Mouse (Mus musculus): Measurements from ENCODE around the gene Apon.
"Not testable (repeated sequence)": the region's sequence is repeated elsewhere in the genome, so short reads cannot be mapped to it uniquely, and the experiment has no call there.

DNA sequence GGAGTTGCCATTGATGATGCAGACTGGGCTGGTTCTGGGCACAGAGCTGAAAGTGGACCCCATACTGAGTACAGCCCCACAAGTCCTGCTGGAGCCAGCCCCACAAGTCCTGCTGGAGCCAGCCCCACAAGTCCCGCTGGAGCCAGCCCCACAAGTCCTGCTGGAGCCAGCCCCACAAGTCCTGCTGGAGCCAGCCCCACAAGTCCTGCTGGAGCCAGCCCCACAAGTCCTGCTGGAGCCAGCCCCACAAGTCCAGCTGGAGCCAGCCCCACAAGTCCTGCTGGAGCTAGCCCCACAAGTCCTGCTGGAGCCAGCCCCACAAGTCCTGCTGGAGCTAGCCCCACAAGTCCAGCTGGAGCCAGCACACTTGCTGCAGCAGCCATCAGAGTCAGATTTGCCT is 36.7 kb downstream of the Apon start:
- not testable (repeated sequence) for TF ChIP-seq CTCF (IDR thresholded peaks at IDR 0.05; ENCODE audit: control insufficient read depth, insufficient read depth, insufficient read length); MAX (IDR thresholded peaks at IDR 0.05); MYOD1 (IDR thresholded peaks at IDR 0.05; ENCODE audit: control insufficient read depth, insufficient read length, low read depth); USF1 (IDR thresholded peaks at IDR 0.05; ENCODE audit: low read depth)

All from C2C12 (cell line).